Mouse (Mus musculus): Measurements from ENCODE around the gene Gm4064. TPM values are rescaled to one million over a fixed set of nuclear protein-coding genes. Genes with fewer than 3 reads are reported as not detected.
"Not testable (repeated sequence)": the region's sequence is repeated elsewhere in the genome, so short reads cannot be mapped to it uniquely, and the experiment has no call there.

Gm4064 gene
- polyA plus RNA-seq (2014; fragmentation: Nextera tagmentation; extraction: Ambion mirVana), result not detected in 2 replicates

- not testable (repeated sequence) for H3K27ac ChIP-seq (ENCODE audit: low read depth, low read length); H3K36me3 ChIP-seq (ENCODE audit: control insufficient read depth, insufficient read depth, low read length); H3K9ac ChIP-seq (ENCODE audit: low read depth, low read length); H3K4me1 ChIP-seq (replicated peaks; ENCODE audit: control insufficient read depth, insufficient read depth, low read length); H3K9me3 ChIP-seq (ENCODE audit: control insufficient read depth, low read length); H3K27me3 ChIP-seq (replicated peaks; ENCODE audit: control insufficient read depth, insufficient read depth, low read length); ATAC-seq (replicated peaks; ENCODE audit: low FRiP score); H3K4me2 ChIP-seq; H3K4me3 ChIP-seq (ENCODE audit: low read depth, low read length); DNase-seq (ENCODE audit: low spot score)
- no CpG with 5 or more reads among the region's 8 CpGs for WGBS
These were observed at the start of gene Gm4064 for GRCm38 (mm10) chrY:2796105-2796504. Gene Gm4064 (minus strand): TSS chrY:2796205.

- no CpG with 5 or more reads among the region's 9 CpGs for WGBS
- not testable (repeated sequence) for H3K4me3 ChIP-seq (ENCODE audit: low read depth, low read length); H3K9me3 ChIP-seq (ENCODE audit: control insufficient read depth, low read length); ATAC-seq (replicated peaks; ENCODE audit: low FRiP score); H3K9ac ChIP-seq (ENCODE audit: low read depth, low read length); H3K27me3 ChIP-seq (replicated peaks; ENCODE audit: control insufficient read depth, insufficient read depth, low read length); H3K4me1 ChIP-seq (replicated peaks; ENCODE audit: control insufficient read depth, insufficient read depth, low read length); H3K4me2 ChIP-seq; DNase-seq (ENCODE audit: low spot score); H3K36me3 ChIP-seq (ENCODE audit: control insufficient read depth, insufficient read depth, low read length); H3K27ac ChIP-seq (ENCODE audit: low read depth, low read length)
These were observed 34.4 kb upstream of the Gm4064 start, which contains the start of the genes Rbmy and Gm10256 for GRCm38 (mm10) chrY:2830380-2830779. Gene Rbmy (plus strand): TSS chrY:2830680. Gene Gm10256 (plus strand): TSS chrY:2830699.

Other genes starting within 250 kb of the Gm4064 start
- gene H2al2c, start 197.1 kb downstream of the Gm4064 start, polyA plus RNA-seq (2014; fragmentation: Nextera tagmentation; extraction: Ambion mirVana), result not detected in 2 replicates
- gene Sry, start 132.5 kb downstream of the Gm4064 start, polyA plus RNA-seq (2014; fragmentation: Nextera tagmentation; extraction: Ambion mirVana), result not detected in 2 replicates
- gene H2al2b, start 75.5 kb downstream of the Gm4064 start, polyA plus RNA-seq (2014; fragmentation: Nextera tagmentation; extraction: Ambion mirVana), result not detected in 2 replicates
- not detected in 2 replicates for gene Rbmy, start 34.5 kb upstream of the Gm4064 start, polyA plus RNA-seq (2014; fragmentation: Nextera tagmentation; extraction: Ambion mirVana)
- gene Gm10256, start 34.5 kb upstream of the Gm4064 start, polyA plus RNA-seq (2014; fragmentation: Nextera tagmentation; extraction: Ambion mirVana), result not detected in 2 replicates
- not detected in 2 replicates for gene Gm10352, start 104.8 kb upstream of the Gm4064 start, polyA plus RNA-seq (2014; fragmentation: Nextera tagmentation; extraction: Ambion mirVana)
- not detected in 2 replicates for gene Gm29289, start 136.4 kb upstream of the Gm4064 start, polyA plus RNA-seq (2014; fragmentation: Nextera tagmentation; extraction: Ambion mirVana)

Measured in liver, embryonic 11.5 days (tissue).